Mouse (Mus musculus): ENCODE measurements at regions not wholly inside any gene's neighbourhood (a gene's known extent, or its start where the extent isn't known, plus 50 kb on each side); places are given as distances from the start of the nearest gene placed in this dataset.

GRCm38 (mm10) chr8:25410536-25410935 lies 586.4 kb upstream of the Adam5 start:
- Histone ChIP-seq H3K4me1 (ENCODE audit: control insufficient read depth, insufficient read depth, low read length) (no peaks in the 10 kb centered on the region), H3K4me3 (ENCODE audit: insufficient read depth, low read length) (no peak overlapping the region), H3K27ac (ENCODE audit: insufficient read depth, low read length) (no peak overlapping the region)
- TF ChIP-seq CTCF (IDR thresholded peaks at IDR 0.05; ENCODE audit: extremely low read depth, insufficient read depth, low read length), result no peak
- no peak for TF ChIP-seq POLR2A (IDR thresholded peaks at IDR 0.05; ENCODE audit: extremely low read depth, insufficient read depth, low read length)

DNA sequence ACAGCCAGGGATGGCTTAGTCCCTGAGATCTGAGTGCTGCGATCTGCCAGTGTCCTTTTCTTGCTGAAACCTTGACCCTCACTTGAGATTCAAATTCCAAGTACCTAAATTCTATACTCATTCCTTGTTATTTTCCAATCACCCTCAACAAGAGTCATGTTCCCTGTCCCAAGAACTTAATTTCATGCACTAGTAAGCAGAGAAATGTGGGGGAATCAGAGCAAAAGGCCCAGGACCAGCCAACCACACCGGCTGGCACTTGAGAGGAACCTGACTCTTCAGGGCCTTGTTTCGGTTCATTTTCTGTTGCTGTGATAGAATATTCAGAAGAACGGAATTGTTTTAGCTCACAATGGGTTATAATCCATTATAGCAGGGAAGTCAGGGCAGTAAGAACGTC lies 583.7 kb upstream of the Adam5 start:
- H3K4me1 ChIP-seq (ENCODE audit: control insufficient read depth, insufficient read depth, low read length), result no peaks in the 10 kb centered on the region
- H3K4me3 ChIP-seq (ENCODE audit: insufficient read depth, low read length), result no peak overlapping the region
- no peak overlapping the region for H3K27ac ChIP-seq (ENCODE audit: insufficient read depth, low read length)
- TF ChIP-seq CTCF (IDR thresholded peaks at IDR 0.05; ENCODE audit: extremely low read depth, insufficient read depth, low read length), result no peak
- TF ChIP-seq POLR2A (IDR thresholded peaks at IDR 0.05; ENCODE audit: extremely low read depth, insufficient read depth, low read length), result no peak

GRCm38 (mm10) chr8:25392766-25393166 lies 568.6 kb upstream of the Adam5 start:
- TF ChIP-seq POLR2A (IDR thresholded peaks at IDR 0.05; ENCODE audit: extremely low read depth, insufficient read depth, low read length) (no peak), CTCF (IDR thresholded peaks at IDR 0.05; ENCODE audit: extremely low read depth, insufficient read depth, low read length) (no peak)
- Histone ChIP-seq H3K4me3 (ENCODE audit: insufficient read depth, low read length) (no peak overlapping the region), H3K4me1 (ENCODE audit: control insufficient read depth, insufficient read depth, low read length) (0 out of 2 replicates have a peak, but pooled peaks cover 2% of the 10 kb centered on the region), H3K27ac (ENCODE audit: insufficient read depth, low read length) (no peak overlapping the region)

- H3K4me3 ChIP-seq (ENCODE audit: insufficient read depth, low read length), result no peak overlapping the region
- no peak overlapping the region for H3K27ac ChIP-seq (ENCODE audit: insufficient read depth, low read length)
- no peak for TF ChIP-seq POLR2A (IDR thresholded peaks at IDR 0.05; ENCODE audit: extremely low read depth, insufficient read depth, low read length)
- TF ChIP-seq CTCF (IDR thresholded peaks at IDR 0.05; ENCODE audit: extremely low read depth, insufficient read depth, low read length), result no peak
- H3K4me1 ChIP-seq (ENCODE audit: control insufficient read depth, insufficient read depth, low read length), result 0 out of 2 replicates have a peak, but pooled peaks cover 2% of the 10 kb centered on the region
Measured at GRCm38 (mm10) chr8:25389947-25390346, 565.8 kb upstream of the Adam5 start.

- TF ChIP-seq CTCF (IDR thresholded peaks at IDR 0.05; ENCODE audit: extremely low read depth, insufficient read depth, low read length) (no peak), POLR2A (IDR thresholded peaks at IDR 0.05; ENCODE audit: extremely low read depth, insufficient read depth, low read length) (no peak)
- Histone ChIP-seq H3K4me1 (ENCODE audit: control insufficient read depth, insufficient read depth, low read length) (0 out of 2 replicates have a peak, but pooled peaks cover 2% of the 10 kb centered on the region), H3K27ac (ENCODE audit: insufficient read depth, low read length) (no peak overlapping the region), H3K4me3 (ENCODE audit: insufficient read depth, low read length) (no peak overlapping the region)
Measured at GRCm38 (mm10) chr8:25389371-25389855, 565.2 kb upstream of the Adam5 start.

DNA sequence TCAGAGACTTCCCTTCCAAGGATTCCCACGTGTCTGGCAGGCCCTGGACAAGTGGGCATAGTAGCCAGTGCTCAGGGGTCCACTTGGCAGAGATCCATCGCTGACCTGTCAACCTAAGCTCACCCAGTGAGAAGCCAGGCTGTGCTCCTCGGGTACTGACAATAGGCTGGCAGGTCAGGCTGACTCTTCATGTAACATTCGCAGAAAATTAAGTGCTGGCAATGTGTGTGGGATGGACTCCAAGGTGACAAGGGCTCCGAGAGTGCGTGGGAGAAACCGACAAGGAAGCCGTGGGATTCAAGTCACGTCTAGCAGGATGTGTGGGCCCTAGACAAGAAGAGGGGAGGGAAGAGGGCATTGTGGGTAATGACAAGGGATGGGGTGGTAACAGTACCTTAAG lies 564.6 kb upstream of the Adam5 start:
- H3K27ac ChIP-seq (ENCODE audit: insufficient read depth, low read length), result no peak overlapping the region
- TF ChIP-seq POLR2A (IDR thresholded peaks at IDR 0.05; ENCODE audit: extremely low read depth, insufficient read depth, low read length) (no peak), CTCF (IDR thresholded peaks at IDR 0.05; ENCODE audit: extremely low read depth, insufficient read depth, low read length) (no peak)
- H3K4me3 ChIP-seq (ENCODE audit: insufficient read depth, low read length), result no peak overlapping the region
- H3K4me1 ChIP-seq (ENCODE audit: control insufficient read depth, insufficient read depth, low read length), result 0 out of 2 replicates have a peak, but pooled peaks cover 2% of the 10 kb centered on the region

DNA sequence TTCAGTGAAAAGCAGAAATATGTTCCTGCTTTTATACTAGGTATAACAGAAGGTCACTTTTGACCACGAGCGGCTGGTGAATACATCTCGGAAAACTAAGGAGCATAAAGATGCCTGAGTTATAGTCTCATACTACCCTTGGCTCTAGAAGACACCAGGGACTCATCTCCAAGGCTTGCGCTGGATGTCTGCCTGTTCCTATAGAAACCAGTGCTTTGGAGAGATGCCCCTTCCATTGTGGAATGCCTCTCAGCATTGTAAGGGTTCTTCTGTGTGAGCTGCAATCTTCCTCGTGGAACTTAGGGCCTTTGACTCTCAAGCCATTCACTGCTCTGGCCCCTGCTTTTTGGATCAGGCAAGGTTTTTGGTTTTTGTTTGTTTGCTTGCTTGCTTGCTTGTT lies 561.0 kb upstream of the Adam5 start:
- Histone ChIP-seq H3K27ac (ENCODE audit: insufficient read depth, low read length) (no peak overlapping the region), H3K4me1 (ENCODE audit: control insufficient read depth, insufficient read depth, low read length) (0 out of 2 replicates have a peak, but pooled peaks cover 2% of the 10 kb centered on the region), H3K4me3 (ENCODE audit: insufficient read depth, low read length) (no peak overlapping the region)
- TF ChIP-seq CTCF (IDR thresholded peaks at IDR 0.05; ENCODE audit: extremely low read depth, insufficient read depth, low read length), result no peak
- TF ChIP-seq POLR2A (IDR thresholded peaks at IDR 0.05; ENCODE audit: extremely low read depth, insufficient read depth, low read length), result no peak

- H3K4me3 ChIP-seq (ENCODE audit: insufficient read depth, low read length), result no peak overlapping the region
- TF ChIP-seq POLR2A (IDR thresholded peaks at IDR 0.05; ENCODE audit: extremely low read depth, insufficient read depth, low read length) (no peak), CTCF (IDR thresholded peaks at IDR 0.05; ENCODE audit: extremely low read depth, insufficient read depth, low read length) (no peak)
- H3K27ac ChIP-seq (ENCODE audit: insufficient read depth, low read length), result no peak overlapping the region
- 0 out of 2 replicates have a peak, but pooled peaks cover 1% of the 10 kb centered on the region for H3K4me1 ChIP-seq (ENCODE audit: control insufficient read depth, insufficient read depth, low read length)
Measured at GRCm38 (mm10) chr8:25384591-25384990, 560.4 kb upstream of the Adam5 start.

GRCm38 (mm10) chr8:25373276-25373675 lies 549.1 kb upstream of the Adam5 start:
- TF ChIP-seq CTCF (IDR thresholded peaks at IDR 0.05; ENCODE audit: extremely low read depth, insufficient read depth, low read length) (no peak), POLR2A (IDR thresholded peaks at IDR 0.05; ENCODE audit: extremely low read depth, insufficient read depth, low read length) (no peak)
- Histone ChIP-seq H3K27ac (ENCODE audit: insufficient read depth, low read length) (no peak overlapping the region), H3K4me1 (ENCODE audit: control insufficient read depth, insufficient read depth, low read length) (peaks cover 2% of the 10 kb centered on the region; the same call in 1 of the 2 replicates), H3K4me3 (ENCODE audit: insufficient read depth, low read length) (no peak overlapping the region)

GRCm38 (mm10) chr8:25370947-25371346 lies 546.8 kb upstream of the Adam5 start:
- no peak overlapping the region for H3K27ac ChIP-seq (ENCODE audit: insufficient read depth, low read length)
- no peak overlapping the region for H3K4me3 ChIP-seq (ENCODE audit: insufficient read depth, low read length)
- TF ChIP-seq CTCF (IDR thresholded peaks at IDR 0.05; ENCODE audit: extremely low read depth, insufficient read depth, low read length), result no peak
- no peak for TF ChIP-seq POLR2A (IDR thresholded peaks at IDR 0.05; ENCODE audit: extremely low read depth, insufficient read depth, low read length)
- H3K4me1 ChIP-seq (ENCODE audit: control insufficient read depth, insufficient read depth, low read length), result peaks cover 2% of the 10 kb centered on the region; the same call in 1 of the 2 replicates
